Mouse (Mus musculus) neural tube, embryonic 15.5 days (tissue): Measurements from ENCODE around the gene Cdc42ep4. TPM values are rescaled to one million over a fixed set of nuclear protein-coding genes. Genes with fewer than 3 reads are reported as not detected.
A peak's percentile ranks its signal among the peaks of the same experiment; 100 is the strongest.

ENCODE experiments used
- ATAC-seq: fragments of 200-750 bp; cut with Nextera tagmentation; 2 replicates; pipeline ENCODE4 v1.8.0; 2017; ENCODE audit warnings: mild to moderate bottlenecking, moderate TSS enrichment, moderate library complexity; ENCODE audit not compliant: low FRiP score
- H3K27ac ChIP-seq: fragments of 300-500 bp; sonication (generic); replicated peaks from 2 replicates; pipeline ENCODE4 v1.5.1; 2015; ENCODE audit warnings: mild to moderate bottlenecking, inconsistent platforms
- H3K27me3 ChIP-seq: fragments of 300-500 bp; sonication (generic); replicated peaks from 2 replicates; pipeline ENCODE4 v1.6.1; 2015; ENCODE audit warnings: inconsistent platforms
- H3K36me3 ChIP-seq: fragments of 300-500 bp; sonication (generic); 2 replicates; pipeline ENCODE4 v1.6.1; 2015; ENCODE audit warnings: inconsistent platforms
- H3K4me1 ChIP-seq: fragments of 300-500 bp; sonication (generic); 2 replicates; pipeline ENCODE4 v1.6.1; 2015; ENCODE audit warnings: inconsistent platforms
- H3K4me2 ChIP-seq: fragments of 300-500 bp; sonication (generic); 2 replicates; pipeline ENCODE4 v1.6.1; 2015; ENCODE audit warnings: inconsistent platforms, mild to moderate bottlenecking, moderate library complexity
- H3K4me3 ChIP-seq: fragments of 300-500 bp; sonication (generic); replicated peaks from 2 replicates; pipeline ENCODE4 v1.5.1; 2015; ENCODE audit warnings: mild to moderate bottlenecking, inconsistent platforms
- H3K9ac ChIP-seq: fragments of 300-500 bp; sonication (generic); replicated peaks from 2 replicates; pipeline ENCODE4 v1.6.1; 2015; ENCODE audit warnings: mild to moderate bottlenecking, inconsistent platforms
- H3K9me3 ChIP-seq: fragments of 300-500 bp; sonication (generic); replicated peaks from 2 replicates; pipeline ENCODE4 v1.6.1; 2016; ENCODE audit warnings: inconsistent platforms
- WGBS: fragments of 180-500 bp; shearing (Covaris S2); methylation state at CpG from one replicate; pipeline ENCODE4 v1.1.7; 2015; ENCODE audit warnings: mixed read lengths; 5-methylcytosine and 5-hydroxymethylcytosine counted together
- polyA plus RNA-seq: library from polyadenylated mRNA; unstranded; fragments of >200 nt; fragmentation: Nextera tagmentation; extraction: Ambion mirVana; gene quantifications from 2 replicates; pipeline ENCODE4 v1.2.1, GENCODE M21; 2015

The Cdc42ep4 gene
- polyA plus RNA-seq, 1 experiment from 2014 or later = 58.6 TPM

DNA sequence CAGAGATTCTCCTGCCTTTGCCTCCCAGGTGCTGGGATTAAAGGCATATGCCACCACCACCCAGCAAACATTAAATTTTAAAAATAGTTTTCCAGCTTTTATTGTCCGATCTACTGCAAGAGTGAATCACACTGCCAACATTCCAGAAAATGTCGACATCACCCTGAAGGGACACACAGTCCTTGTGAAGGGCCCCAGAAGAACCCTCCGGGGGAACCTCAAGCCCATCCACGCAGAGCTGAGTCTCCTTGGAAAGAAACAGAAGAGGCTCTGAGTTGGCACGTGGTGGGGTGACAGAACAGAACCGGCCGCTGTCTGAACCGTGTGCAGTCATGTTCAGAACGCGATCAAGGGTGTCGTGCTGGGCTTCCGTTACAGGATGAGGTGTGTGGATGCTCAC lies 4.9 kb upstream of the Cdc42ep4 start:
- no peak overlapping the region for H3K4me3 ChIP-seq
- ATAC-seq = no peak

DNA sequence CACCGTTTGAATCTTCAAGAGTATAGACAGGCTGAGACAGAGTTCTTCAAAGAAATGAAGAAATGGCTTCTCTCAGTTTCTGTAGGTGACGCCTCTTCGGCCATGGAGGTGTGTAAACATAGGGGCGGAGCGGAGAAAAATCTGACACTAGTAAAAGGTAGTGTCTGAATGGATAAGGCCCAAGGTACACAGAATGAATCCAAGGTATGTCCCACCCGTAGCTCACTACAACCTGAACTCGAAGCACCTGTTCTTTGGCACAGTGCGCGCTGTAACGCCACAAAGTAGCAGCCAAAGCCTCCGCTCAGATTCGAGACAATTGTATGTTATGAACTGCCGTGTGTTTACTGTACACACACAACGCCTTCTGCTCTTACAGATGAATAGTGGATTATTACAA lies 4.2 kb upstream of the Cdc42ep4 start:
- Histone ChIP-seq H3K9ac (no peak overlapping the region), H3K9me3 (no peaks in the 10 kb centered on the region), H3K27me3 (no peaks in the 10 kb centered on the region), H3K36me3 (no peaks in the 10 kb centered on the region), H3K27ac (no peak overlapping the region), H3K4me2 (no peak overlapping the region), H3K4me1 (peaks cover 9% of the 10 kb centered on the region), H3K4me3 (no peak overlapping the region)
- no peak for ATAC-seq
- 95% methylated on average over 14 of the region's 14 CpGs for WGBS

More for the DNA sequence above, 4.9 kb upstream of the Cdc42ep4 start:
- H3K27me3 ChIP-seq = no peaks in the 10 kb centered on the region
- H3K36me3 ChIP-seq = no peaks in the 10 kb centered on the region
- 95% methylated on average over 12 of the region's 12 CpGs for WGBS
- no peaks in the 10 kb centered on the region for H3K9me3 ChIP-seq
- H3K9ac ChIP-seq = no peak overlapping the region
- H3K4me1 ChIP-seq = peaks cover 8% of the 10 kb centered on the region
- H3K27ac ChIP-seq = no peak overlapping the region
- no peak overlapping the region for H3K4me2 ChIP-seq

DNA sequence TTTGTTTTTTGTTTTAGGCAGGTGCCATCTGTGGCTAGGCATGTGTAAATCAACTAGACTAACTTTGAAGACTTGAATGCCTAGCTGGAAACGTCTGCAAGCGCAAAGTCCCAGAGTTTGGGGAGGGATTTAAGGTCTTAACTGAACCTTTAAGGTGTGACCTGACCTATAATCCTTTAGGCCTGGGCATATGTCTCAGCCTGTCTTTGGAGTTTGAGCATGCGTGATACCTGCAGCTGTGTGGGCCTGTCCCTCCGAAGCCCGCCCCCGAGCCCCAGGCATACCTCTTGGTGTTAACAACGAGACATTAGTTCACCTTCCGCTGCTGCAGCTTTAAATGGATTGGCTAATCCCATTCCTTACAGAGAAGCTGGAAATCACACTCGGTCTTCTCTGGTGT lies 3.2 kb upstream of the Cdc42ep4 start:
- Histone ChIP-seq H3K4me1 (peaks cover 18% of the 10 kb centered on the region), H3K9ac (no peak overlapping the region), H3K4me2 (no peak overlapping the region), H3K9me3 (no peaks in the 10 kb centered on the region), H3K36me3 (no peaks in the 10 kb centered on the region), H3K4me3 (no peak overlapping the region), H3K27me3 (no peaks in the 10 kb centered on the region), H3K27ac (no peak overlapping the region)
- no peak for ATAC-seq
- WGBS = 60% methylated on average over 9 of the region's 9 CpGs

DNA sequence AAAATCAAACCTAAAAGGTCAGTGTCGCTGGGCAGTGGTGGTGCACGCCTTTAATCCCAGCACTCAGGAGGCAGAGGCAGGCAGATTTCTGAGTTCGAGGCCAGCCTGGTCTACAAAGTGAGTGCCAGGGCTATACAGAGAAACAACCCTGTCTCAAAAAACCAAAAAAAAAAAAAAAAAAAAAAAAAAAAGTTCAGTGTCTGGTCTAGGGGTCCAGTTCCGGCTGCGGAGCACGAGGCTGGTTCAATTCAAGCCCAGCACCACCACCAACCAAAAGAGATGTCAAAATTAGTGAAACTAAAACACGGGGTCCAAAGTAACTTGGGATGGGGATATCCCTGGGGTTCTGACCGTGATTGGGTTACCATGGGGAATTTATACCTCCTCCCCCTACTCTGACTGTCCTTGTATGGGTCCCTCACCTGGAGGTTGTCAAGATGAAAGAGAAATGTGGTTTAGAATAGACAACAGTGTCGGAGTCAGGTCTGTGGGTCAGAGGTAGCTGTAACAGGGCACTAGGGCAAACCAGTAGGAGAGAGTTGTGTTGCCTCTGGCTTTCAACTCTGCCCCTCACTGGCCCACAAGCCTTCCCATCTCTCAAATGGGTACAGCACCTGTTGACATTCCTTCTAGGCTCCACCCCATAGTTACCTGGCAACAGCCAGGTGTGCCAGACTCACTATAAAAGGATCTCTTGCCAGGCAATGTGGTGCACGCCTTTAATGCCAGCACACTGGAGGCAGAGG lies 1.2 kb upstream of the Cdc42ep4 start:
- Histone ChIP-seq H3K9ac (no peak overlapping the region), H3K4me2 (peak overlapping the region; percentile 82; the same call in 1 of the 2 replicates), H3K4me3 (no peak overlapping the region), H3K27ac (no peak overlapping the region), H3K27me3 (no peaks in the 10 kb centered on the region), H3K4me1 (peaks cover 38% of the 10 kb centered on the region), H3K36me3 (no peaks in the 10 kb centered on the region), H3K9me3 (no peaks in the 10 kb centered on the region)
- WGBS = 96% methylated on average over 10 of the region's 10 CpGs
- ATAC-seq = no peak

DNA sequence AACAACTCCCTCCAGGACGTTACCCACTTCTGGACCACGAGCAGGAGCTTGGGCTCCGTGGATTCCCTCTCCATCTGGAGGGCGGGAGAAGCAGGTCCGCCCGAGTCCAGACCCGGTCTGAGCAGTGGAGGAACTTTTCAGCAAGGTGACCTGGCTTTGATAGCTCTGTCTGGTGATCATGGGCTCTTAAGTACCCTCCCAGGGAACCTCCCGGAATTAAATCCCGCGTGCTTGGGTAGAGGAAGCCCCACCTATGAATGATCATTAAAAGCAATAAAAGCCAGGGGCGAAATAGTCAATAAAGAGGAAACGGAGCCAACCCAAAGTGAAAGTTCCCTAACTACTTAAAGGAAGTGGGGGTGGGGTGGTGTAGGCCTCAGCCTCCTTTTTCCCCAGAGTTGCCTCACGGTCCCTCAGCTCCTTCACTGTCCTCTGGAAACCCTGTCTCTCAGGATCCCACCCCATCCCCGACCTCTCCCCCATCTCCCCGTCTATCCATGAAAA lies 529 bp upstream of the Cdc42ep4 start:
- ATAC-seq = peak; percentile 9; the same call in 1 of the 2 replicates
- H3K4me1 ChIP-seq = peaks cover 44% of the 10 kb centered on the region
- no peaks in the 10 kb centered on the region for H3K36me3 ChIP-seq
- peak overlapping the region; percentile 72 for H3K4me3 ChIP-seq
- H3K9ac ChIP-seq = peak overlapping the region; percentile 97
- H3K4me2 ChIP-seq = peak overlapping the region; percentile 82
- no peaks in the 10 kb centered on the region for H3K27me3 ChIP-seq
- H3K27ac ChIP-seq = peak overlapping the region; percentile 97
- no peaks in the 10 kb centered on the region for H3K9me3 ChIP-seq
- 18% methylated on average over 15 of the region's 15 CpGs for WGBS

DNA sequence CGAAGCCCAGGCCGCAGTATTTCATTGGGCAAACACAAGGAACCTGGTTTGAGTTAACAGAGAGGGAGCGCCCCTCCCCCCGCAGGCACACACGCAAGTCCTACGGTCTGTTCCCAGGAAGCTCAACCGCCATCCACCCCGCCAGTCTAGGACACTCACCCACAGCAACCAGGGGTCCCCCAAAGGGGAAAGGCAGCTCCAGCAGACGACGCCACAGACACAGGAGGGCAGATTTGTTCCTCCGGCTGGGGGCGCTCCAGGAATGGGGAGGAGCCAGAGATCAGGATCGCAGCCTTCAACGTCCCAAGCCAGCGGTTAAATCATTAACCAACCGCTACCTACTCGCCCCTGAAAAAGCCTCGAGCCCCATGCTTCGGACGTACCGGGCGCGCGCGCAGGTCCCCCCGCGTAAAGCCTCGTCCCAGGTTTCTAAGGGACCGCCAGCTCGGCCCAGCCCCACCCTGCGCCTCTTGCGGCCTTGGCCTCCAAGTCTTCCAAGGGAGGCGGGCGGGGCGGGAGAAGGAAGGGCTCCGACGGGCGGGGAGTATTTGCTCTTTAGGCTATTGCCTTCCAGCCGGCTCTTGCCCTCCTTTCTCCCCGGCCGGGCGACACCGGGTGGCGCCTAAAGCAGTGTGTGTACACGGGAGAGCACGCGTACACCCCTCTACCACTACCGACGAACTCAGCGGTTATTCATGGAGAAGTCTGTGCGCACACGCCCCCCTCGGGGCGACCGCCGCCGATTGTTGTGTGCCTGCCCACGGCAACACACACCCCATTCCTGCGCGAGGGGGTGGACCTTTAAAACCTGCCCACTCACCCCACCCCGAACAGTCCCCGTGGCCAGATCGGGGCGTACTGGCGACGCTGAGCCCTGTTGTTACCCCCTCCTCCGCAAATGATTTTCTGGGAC lies 854 bp downstream of the Cdc42ep4 start:
- peaks cover 52% of the 10 kb centered on the region for H3K4me1 ChIP-seq
- no peaks in the 10 kb centered on the region for H3K27me3 ChIP-seq
- H3K9me3 ChIP-seq = no peaks in the 10 kb centered on the region
- under 1% methylated on average over 66 of the region's 67 CpGs for WGBS
- peak overlapping the region; percentile 97 for H3K27ac ChIP-seq
- H3K9ac ChIP-seq = peak overlapping the region; percentile 97
- ATAC-seq = peak; percentile 22
- H3K36me3 ChIP-seq = no peaks in the 10 kb centered on the region
- peak overlapping the region; percentile 82 for H3K4me2 ChIP-seq
- peak overlapping the region; percentile 72 for H3K4me3 ChIP-seq

DNA sequence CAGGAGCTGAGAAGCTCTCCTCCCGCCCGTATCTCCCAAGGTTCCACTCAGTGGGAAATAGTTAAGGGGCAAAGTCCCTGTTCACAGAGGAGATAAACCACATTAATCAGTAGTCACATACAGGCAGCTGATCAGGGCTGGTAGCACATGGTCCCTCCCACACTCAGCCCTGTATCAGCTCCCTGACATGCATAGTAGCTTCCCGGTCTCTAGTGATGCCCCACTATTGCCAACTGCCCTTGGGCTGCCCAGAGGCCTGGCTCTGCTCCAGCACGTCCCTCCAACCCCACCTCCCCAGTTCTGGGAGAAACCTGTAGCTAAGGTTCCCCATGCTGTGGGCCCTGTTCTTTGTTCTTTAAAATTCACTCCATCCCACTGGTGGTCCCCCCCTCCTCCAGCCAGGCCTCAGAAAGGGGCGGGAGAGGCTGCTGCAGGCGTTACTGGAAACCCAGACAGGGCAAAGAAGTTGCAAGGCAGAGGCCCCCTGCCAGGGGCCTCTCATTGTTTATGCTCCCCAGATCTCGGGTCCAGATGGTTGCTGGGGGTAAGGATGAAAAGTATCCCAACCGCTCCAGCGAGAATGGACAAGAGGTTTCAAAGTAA lies 1.8 kb downstream of the Cdc42ep4 start:
- no peaks in the 10 kb centered on the region for H3K9me3 ChIP-seq
- peak overlapping the region; percentile 72 for H3K4me3 ChIP-seq
- no peak for ATAC-seq
- H3K27ac ChIP-seq = peak overlapping the region; percentile 97
- H3K4me2 ChIP-seq = peak overlapping the region; percentile 82
- H3K9ac ChIP-seq = peak overlapping the region; percentile 97
- no peaks in the 10 kb centered on the region for H3K27me3 ChIP-seq
- peaks cover 52% of the 10 kb centered on the region for H3K4me1 ChIP-seq
- 3% methylated on average over 9 of the region's 9 CpGs for WGBS
- no peaks in the 10 kb centered on the region for H3K36me3 ChIP-seq

DNA sequence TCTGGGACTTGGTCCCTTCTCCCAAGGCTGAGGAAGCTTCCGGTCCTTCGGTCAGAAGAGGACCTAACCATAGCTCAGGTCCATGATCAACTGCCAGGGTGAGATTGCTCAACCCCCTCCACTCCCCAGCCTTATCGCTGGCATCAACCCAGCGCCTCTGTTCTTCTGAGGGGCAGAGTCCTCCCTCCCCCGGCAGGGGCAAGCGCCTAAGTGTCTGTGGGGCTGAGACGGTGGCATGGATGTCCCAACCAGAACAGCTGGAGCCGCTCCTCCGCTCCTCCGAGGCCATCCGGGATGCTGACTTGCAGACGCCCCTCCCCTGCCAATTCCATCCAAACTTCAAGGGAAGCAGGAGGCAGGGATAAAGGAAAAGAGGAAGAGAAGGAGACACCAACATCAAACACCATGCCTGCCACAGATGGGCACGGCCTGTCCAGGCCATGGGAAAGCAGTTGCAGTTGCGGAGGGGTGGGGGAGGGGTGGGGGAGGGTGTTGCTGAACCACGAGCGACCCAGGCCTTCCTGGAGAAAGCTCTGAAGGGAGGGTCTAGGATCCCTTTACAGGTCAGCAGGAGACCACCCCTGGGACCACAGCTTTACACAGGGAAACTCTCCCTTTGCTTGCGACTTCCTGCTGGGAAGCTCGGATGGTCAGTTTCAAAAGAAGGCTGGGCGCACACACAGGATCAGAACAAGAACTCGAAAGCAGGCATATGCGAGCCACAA lies 2.7 kb downstream of the Cdc42ep4 start:
- H3K9me3 ChIP-seq = no peaks in the 10 kb centered on the region
- WGBS = 10% methylated on average over 21 of the region's 21 CpGs
- no peaks in the 10 kb centered on the region for H3K27me3 ChIP-seq
- H3K4me3 ChIP-seq = peak overlapping the region; percentile 72
- H3K9ac ChIP-seq = peak overlapping the region; percentile 97
- H3K36me3 ChIP-seq = no peaks in the 10 kb centered on the region
- peaks cover 52% of the 10 kb centered on the region for H3K4me1 ChIP-seq
- ATAC-seq = no peak
- H3K4me2 ChIP-seq = peak overlapping the region; percentile 82
- H3K27ac ChIP-seq = peak overlapping the region; percentile 97

DNA sequence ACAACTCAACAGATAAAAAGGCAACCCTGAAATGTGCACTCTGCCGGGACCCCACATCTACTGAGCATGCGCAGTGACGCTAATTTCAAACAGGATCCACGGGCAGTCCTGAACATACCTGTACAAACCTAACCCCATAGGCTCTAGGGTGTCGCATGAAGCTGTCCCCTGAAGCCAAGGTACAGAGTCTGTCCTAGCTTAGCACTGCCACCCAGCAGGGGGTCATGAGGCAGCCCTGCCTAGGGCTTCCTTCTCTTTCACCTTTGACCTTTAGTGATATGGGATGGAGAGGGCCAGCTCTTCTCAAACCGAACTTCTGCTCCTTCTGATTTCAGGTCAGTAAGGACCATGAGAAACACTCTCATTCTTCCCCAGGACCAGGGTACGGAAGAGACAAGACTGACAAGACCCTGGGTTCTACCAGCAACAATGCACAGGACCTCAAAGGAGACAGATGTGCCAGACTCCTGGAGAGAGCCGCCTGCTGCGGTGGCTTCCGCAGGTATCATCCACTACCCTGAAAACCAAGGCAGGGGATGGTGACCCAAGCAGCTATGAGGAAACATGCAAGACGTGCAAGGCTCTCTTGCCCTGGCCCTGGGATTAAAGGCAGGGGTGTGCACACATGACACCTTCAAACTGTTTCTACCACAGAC lies 3.8 kb downstream of the Cdc42ep4 start:
- H3K36me3 ChIP-seq = no peaks in the 10 kb centered on the region
- peaks cover 52% of the 10 kb centered on the region for H3K4me1 ChIP-seq
- no peaks in the 10 kb centered on the region for H3K9me3 ChIP-seq
- no peak for ATAC-seq
- H3K9ac ChIP-seq = no peak overlapping the region
- H3K4me2 ChIP-seq = peak overlapping the region; percentile 82
- no peaks in the 10 kb centered on the region for H3K27me3 ChIP-seq
- H3K4me3 ChIP-seq = no peak overlapping the region
- peak overlapping the region; percentile 19; the same call in 1 of the 2 replicates for H3K27ac ChIP-seq
- WGBS = 80% methylated on average over 11 of the region's 11 CpGs

DNA sequence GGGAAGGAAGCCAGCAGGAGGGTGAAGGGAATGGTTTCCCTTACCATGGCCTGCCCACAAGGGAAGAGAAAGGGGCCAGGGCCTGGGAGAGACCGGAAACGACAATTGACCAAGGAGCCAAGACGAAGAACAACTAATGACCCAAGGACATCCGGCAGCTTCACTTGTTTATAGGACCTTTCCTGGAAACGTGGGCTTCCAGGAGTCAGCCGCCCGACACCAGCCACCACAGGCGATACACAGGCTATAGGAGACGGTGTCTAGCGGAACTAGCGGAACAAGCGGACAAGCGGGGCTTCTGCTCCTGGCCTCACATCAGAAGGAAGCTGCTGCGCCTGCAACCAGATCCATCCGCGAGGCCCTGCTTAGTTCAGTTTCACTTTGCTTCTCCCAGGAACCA lies 4.6 kb downstream of the Cdc42ep4 start:
- H3K27ac ChIP-seq = peak overlapping the region; percentile 19; the same call in 1 of the 2 replicates
- H3K9ac ChIP-seq = no peak overlapping the region
- no peaks in the 10 kb centered on the region for H3K27me3 ChIP-seq
- peak overlapping the region; percentile 82 for H3K4me2 ChIP-seq
- ATAC-seq = no peak
- peaks cover 47% of the 10 kb centered on the region for H3K4me1 ChIP-seq
- no peak overlapping the region for H3K4me3 ChIP-seq
- WGBS = 67% methylated on average over 16 of the region's 16 CpGs
- H3K36me3 ChIP-seq = no peaks in the 10 kb centered on the region
- no peaks in the 10 kb centered on the region for H3K9me3 ChIP-seq
